Mouse (Mus musculus) CH12.LX (cell line): ENCODE data around the gene Gtdc1. TPM values are rescaled to one million over a fixed set of nuclear protein-coding genes. Genes with fewer than 3 reads are reported as not detected.

ENCODE experiments used
- DNase-seq: peaks from one replicate; pipeline ENCODE4 v3.0.0-alpha.2; 2013; ENCODE audit errors: extremely low read depth
- H3K27ac ChIP-seq: 2 replicates; pipeline ENCODE4 v1.5.1; 2012; ENCODE audit warnings: low read depth, mild to moderate bottlenecking, control low read depth, moderate library complexity; ENCODE audit not compliant: insufficient read depth
- H3K27me3 ChIP-seq: replicated peaks from 2 replicates; pipeline ENCODE3; 2012; ENCODE audit warnings: inconsistent platforms
- H3K36me3 ChIP-seq, 2 experiments: replicated peaks in 1 of 2; 2 replicates each; pipeline versions ENCODE3 to v1.6.1; 2012; ENCODE audit warnings: inconsistent platforms in 1 of 2, low read length in 1 of 2, mild to moderate bottlenecking in 1 of 2, mixed read lengths in 1 of 2, moderate library complexity in 1 of 2; ENCODE audit not compliant: control insufficient read depth in 1 of 2, insufficient read depth in 1 of 2
- H3K4me1 ChIP-seq, 2 experiments: 2 replicates each; pipeline ENCODE4 v1.6.1; 2012; ENCODE audit warnings: inconsistent platforms in 1 of 2, moderate library complexity in 1 of 2; ENCODE audit not compliant: insufficient read depth in 2 of 2, control insufficient read depth in 1 of 2
- H3K4me2 ChIP-seq: 2 replicates; pipeline ENCODE4 v1.6.1; 2012; ENCODE audit warnings: low read depth, mild to moderate bottlenecking, control low read depth; ENCODE audit not compliant: poor library complexity, insufficient read depth, severe bottlenecking
- H3K4me3 ChIP-seq, 3 experiments: fragments of 150-350 bp in 1 of 3; sonication (generic) in 1 of 3; replicated peaks in 1 of 3; 2 replicates each; pipeline versions ENCODE3 to v1.5.1; 2011 to 2012; ENCODE audit warnings: low read depth in 2 of 3, low read length in 2 of 3, mild to moderate bottlenecking in 2 of 3, moderate library complexity in 2 of 3, control low read depth in 1 of 3, improper control_type of control experiment in 1 of 3, inconsistent platforms in 1 of 3, mixed read lengths in 1 of 3; ENCODE audit not compliant: poor library complexity in 1 of 3
- H3K79me2 ChIP-seq: replicated peaks from 2 replicates; pipeline ENCODE4 v1.6.1; 2012; ENCODE audit warnings: mild to moderate bottlenecking, moderate library complexity; ENCODE audit not compliant: control insufficient read depth, poor library complexity, insufficient read depth, severe bottlenecking; ENCODE audit errors: extremely low read depth
- H3K9ac ChIP-seq: 2 replicates; pipeline ENCODE4 v1.6.1; 2012; ENCODE audit warnings: low read depth, mild to moderate bottlenecking, control low read depth, moderate library complexity; ENCODE audit not compliant: insufficient read depth
- H3K9me3 ChIP-seq: replicated peaks from 2 replicates; pipeline ENCODE3; 2012; ENCODE audit warnings: low read length, inconsistent platforms, mixed read lengths
- CHD2 ChIP-seq: IDR thresholded peaks from 2 replicates; pipeline ENCODE4 v1.6.1; 2011; ENCODE audit warnings: low read length, improper control_type of control experiment
- CTCF ChIP-seq, 2 experiments: IDR thresholded peaks in 1 of 2; conservative IDR thresholded peaks in 1 of 2; 2 replicates each; pipeline ENCODE4 v1.5.1; 2011 to 2012; ENCODE audit warnings: low read depth in 2 of 2, low read length in 2 of 2, improper control_type of control experiment in 1 of 2, inconsistent platforms in 1 of 2, mild to moderate bottlenecking in 1 of 2, moderate library complexity in 1 of 2
- ELF1 ChIP-seq: IDR thresholded peaks from 2 replicates; pipeline ENCODE4 v1.6.1; 2014; ENCODE audit warnings: low read depth, mild to moderate bottlenecking, inconsistent platforms, low read length, improper control_type of control experiment
- GABPA ChIP-seq: IDR thresholded peaks from 2 replicates; pipeline ENCODE4 v1.6.1; 2012; ENCODE audit warnings: low read depth, low read length, improper control_type of control experiment, inconsistent platforms; ENCODE audit not compliant: insufficient replicate concordance
- MAFK ChIP-seq: IDR thresholded peaks from 2 replicates; pipeline ENCODE4 v1.6.1; 2011; ENCODE audit warnings: low read length, improper control_type of control experiment; ENCODE audit not compliant: insufficient replicate concordance
- MAX ChIP-seq: IDR thresholded peaks from 2 replicates; pipeline ENCODE4 v1.6.1; 2011; ENCODE audit warnings: low read length, improper control_type of control experiment
- MAZ ChIP-seq: IDR thresholded peaks from 2 replicates; pipeline ENCODE4 v1.6.1; 2012; ENCODE audit warnings: low read depth, mild to moderate bottlenecking, inconsistent platforms, low read length, improper control_type of control experiment, moderate library complexity
- MEF2A ChIP-seq: IDR thresholded peaks from 2 replicates; pipeline ENCODE4 v1.6.1; 2014; ENCODE audit warnings: low read depth, mild to moderate bottlenecking, inconsistent platforms, low read length, improper control_type of control experiment, borderline replicate concordance
- MXI1 ChIP-seq: IDR thresholded peaks from 2 replicates; pipeline ENCODE4 v1.6.1; 2011; ENCODE audit warnings: mild to moderate bottlenecking, low read depth, low read length, improper control_type of control experiment
- POLR2A ChIP-seq: IDR thresholded peaks from 2 replicates; pipeline ENCODE4 v1.6.1; 2011; ENCODE audit warnings: low read depth, mild to moderate bottlenecking, improper control_type of control experiment, low read length
- POLR2AphosphoS2 ChIP-seq: IDR thresholded peaks from 2 replicates; pipeline ENCODE4 v1.6.1; 2011; ENCODE audit warnings: low read depth, low read length, improper control_type of control experiment
- RAD21 ChIP-seq: IDR thresholded peaks from 2 replicates; pipeline ENCODE4 v1.6.1; 2011; ENCODE audit warnings: low read depth, mild to moderate bottlenecking, low read length, improper control_type of control experiment, moderate library complexity
- SMC3 ChIP-seq: IDR thresholded peaks from 2 replicates; pipeline ENCODE4 v1.6.1; 2011; ENCODE audit warnings: low read depth, low read length, improper control_type of control experiment
- TCF12 ChIP-seq: IDR thresholded peaks from 2 replicates; pipeline ENCODE4 v1.6.1; 2014; ENCODE audit warnings: low read depth, mild to moderate bottlenecking, inconsistent platforms, low read length, improper control_type of control experiment
- UBTF ChIP-seq: IDR thresholded peaks from 2 replicates; pipeline ENCODE4 v1.6.1; 2012; ENCODE audit warnings: low read depth, mild to moderate bottlenecking, inconsistent platforms, low read length, improper control_type of control experiment, moderate library complexity
- USF2 ChIP-seq: conservative IDR thresholded peaks from 2 replicates; pipeline ENCODE4 v1.6.1; 2011; ENCODE audit warnings: low read depth, low read length, improper control_type of control experiment
- ZC3H11A ChIP-seq: IDR thresholded peaks from 2 replicates; pipeline ENCODE4 v1.6.1; 2012; ENCODE audit warnings: low read depth, mild to moderate bottlenecking, inconsistent platforms, low read length, improper control_type of control experiment
- ZKSCAN1 ChIP-seq: IDR thresholded peaks from 2 replicates; pipeline ENCODE4 v1.6.1; 2012; ENCODE audit warnings: low read depth, inconsistent platforms, low read length, improper control_type of control experiment, borderline replicate concordance
- dilution Hi-C: fragments of 300-500 bp; cut with MboI; formaldehyde crosslinking; loops from 2 replicates; pipeline ENCODE4 v1.14.3; 2020; ENCODE audit warnings: low sequenced_read_pairs; ENCODE audit not compliant: extremely low pct_unique_long_range_greater_than_20kb, extremely low pct_ligation_motif_present
- in situ Hi-C: fragments of 300-500 bp; cut with MboI; formaldehyde crosslinking; loops from 3 replicates; pipeline ENCODE4 v1.14.3; 2019; ENCODE audit warnings: low sequenced_read_pairs, low pct_ligation_motif_present, low pct_unique_long_range_greater_than_20kb, mixed read lengths
- polyA plus RNA-seq: library from polyadenylated mRNA; unstranded; fragments of >175 nt; gene quantifications from 2 replicates; pipeline ENCODE4 v1.2.1, GENCODE M21; 2012; ENCODE audit warnings: low read depth; ENCODE audit not compliant: insufficient read length
- total RNA-seq, 2 experiments: library from RNA; depleted of rRNA; stranded (reverse); fragments of 300-350 nt in 1 of 2; fragments of >200 nt in 1 of 2; gene quantifications; 2 replicates each; pipeline ENCODE4 v1.2.3; 2012 to 2014

Gene Gtdc1
- total and polyA plus RNA-seq, 3 experiments, result 11.1 to 18.2 (median 15.8) TPM

- TF ChIP-seq TCF12 (no peak; the same call in 1 of the 2 replicates), POLR2A (no peak; the same call in 1 of the 2 replicates)
Observed at GRCm38 (mm10) chr2:44873718-44874117, 53.7 kb downstream of the Gtdc1 start (continued).

- in situ Hi-C loops (no loop called here), dilution Hi-C loops (no loop called here)
- no peaks in the 10 kb centered on the region for H3K9me3 ChIP-seq
- H3K27ac ChIP-seq, result no peak overlapping the region
- H3K9ac ChIP-seq, result no peak overlapping the region
- peaks cover 2 to 3% of the 10 kb centered on the region in 2 experiments for H3K36me3 ChIP-seq
- H3K4me3 ChIP-seq, result no peak overlapping the region
- H3K27me3 ChIP-seq, result no peaks in the 10 kb centered on the region
- peaks cover 3% of the 10 kb centered on the region; the same call in 1 of the 2 replicates for H3K79me2 ChIP-seq
- H3K4me1 ChIP-seq, result 0 out of 4 replicates have a peak, but pooled peaks cover 0 to 2% of the 10 kb centered on the region in 2 experiments
- TF ChIP-seq RAD21 (no peak), MXI1 (no peak), POLR2AphosphoS2 (no peak), ZC3H11A (no peak), UBTF (no peak), SMC3 (no peak), CHD2 (no peak), USF2 (no peak)
- TF ChIP-seq, all 38 proteins: peak for 0
- DNase-seq, result no peak
- no peak overlapping the region for H3K4me2 ChIP-seq
Observed at GRCm38 (mm10) chr2:44864726-44865125, 62.7 kb downstream of the Gtdc1 start.

GRCm38 (mm10) chr2:44854475-44854874 lies 73.0 kb downstream of the Gtdc1 start:
- H3K36me3 ChIP-seq, result peaks cover 2 to 8% of the 10 kb centered on the region in 2 experiments
- in situ Hi-C loops, result no loop called here
- H3K27ac ChIP-seq, result no peak overlapping the region
- H3K4me3 ChIP-seq, result no peak overlapping the region
- no peak for TF ChIP-seq ELF1
- no peak for TF ChIP-seq MEF2A
- TF ChIP-seq POLR2AphosphoS2, result no peak
- TF ChIP-seq GABPA, result no peak
- TF ChIP-seq ZC3H11A, result no peak
- no peak for TF ChIP-seq MAX
- TF ChIP-seq ZKSCAN1, result no peak
- TF ChIP-seq MAZ, result no peak
- no peak for TF ChIP-seq CTCF (conservative IDR thresholded peaks at IDR 0.05 in 1 of 2, IDR thresholded peaks at IDR 0.05 in 1 of 2; ENCODE audit: low read depth in 2 of 2, low read length in 2 of 2)
- TF ChIP-seq MAFK, result no peak
- H3K27me3 ChIP-seq, result no peaks in the 10 kb centered on the region
- peaks cover 6% of the 10 kb centered on the region for H3K9me3 ChIP-seq
- no peaks in the 10 kb centered on the region for H3K79me2 ChIP-seq
- no peak overlapping the region for H3K4me2 ChIP-seq
- no peak for DNase-seq
- H3K4me1 ChIP-seq, result no peaks in the 10 kb centered on the region
- H3K9ac ChIP-seq, result no peak overlapping the region
- dilution Hi-C loops, result no loop called here
